Mouse (Mus musculus): Measurements from ENCODE around the gene 4930404N11Rik.
A peak's percentile ranks its signal among the peaks of the same experiment; 100 is the strongest.

The 4930404N11Rik gene

GRCm38 (mm10) chr10:81354738-81355477 is 10.7 kb downstream of the 4930404N11Rik start:
- no peak for DNase-seq

GRCm38 (mm10) chr10:81351678-81352291 is 13.8 kb downstream of the 4930404N11Rik start:
- no peak for DNase-seq

GRCm38 (mm10) chr10:81350351-81351063 is 15.1 kb downstream of the 4930404N11Rik start, which contains the start of gene Hmg20b:
Hmg20b (minus strand) TSS chr10:81350480.
- peak; percentile 97 to 99 for DNase-seq

- no peak for DNase-seq
Measured at GRCm38 (mm10) chr10:81349961-81350350, 15.7 kb downstream of the 4930404N11Rik start.

- DNase-seq, result no peak
Measured at GRCm38 (mm10) chr10:81349146-81349545, 16.5 kb downstream of the 4930404N11Rik start.

- peak; percentile 63 to 75 for DNase-seq
Measured at GRCm38 (mm10) chr10:81346453-81347067, 19.1 kb downstream of the 4930404N11Rik start.

GRCm38 (mm10) chr10:81345162-81345534 is 20.5 kb downstream of the 4930404N11Rik start:
- no peak for DNase-seq

- no peak for DNase-seq
Measured at GRCm38 (mm10) chr10:81344421-81345161, 21.0 kb downstream of the 4930404N11Rik start.

- peak in 1 of 2 experiments; percentile 65 for DNase-seq
Measured at GRCm38 (mm10) chr10:81342686-81343505, 22.7 kb downstream of the 4930404N11Rik start, which contains the start of gene Gipc3. Gipc3 (minus strand) TSS chr10:81343266.

GRCm38 (mm10) chr10:81341333-81341949 is 24.2 kb downstream of the 4930404N11Rik start:
- peak in 1 of 2 experiments; percentile 80 for DNase-seq

- DNase-seq, result no peak
Measured at GRCm38 (mm10) chr10:81340551-81341332, 24.9 kb downstream of the 4930404N11Rik start.

GRCm38 (mm10) chr10:81336558-81336957 is 29.1 kb downstream of the 4930404N11Rik start:
- DNase-seq, result no peak

- no peak for DNase-seq
Measured at GRCm38 (mm10) chr10:81335393-81336340, 29.9 kb downstream of the 4930404N11Rik start.

- DNase-seq, result no peak
Measured at GRCm38 (mm10) chr10:81334324-81334723, 31.3 kb downstream of the 4930404N11Rik start.

GRCm38 (mm10) chr10:81332277-81332676 is 33.3 kb downstream of the 4930404N11Rik start:
- no peak for DNase-seq

- no peak for DNase-seq
Measured at GRCm38 (mm10) chr10:81330007-81330406, 35.6 kb downstream of the 4930404N11Rik start.

GRCm38 (mm10) chr10:81329194-81329975 is 36.2 kb downstream of the 4930404N11Rik start:
- DNase-seq, result peak; percentile 63 to 68

- DNase-seq, result peak; percentile 58 to 63
Measured at GRCm38 (mm10) chr10:81328386-81328785, 37.2 kb downstream of the 4930404N11Rik start, which contains the start of gene Tbxa2r. Tbxa2r (plus strand) TSS chr10:81328731.
